Mouse (Mus musculus): ENCODE measurements around the gene Gm20695. TPM values are rescaled to one million over a fixed set of nuclear protein-coding genes. Genes with fewer than 3 reads are reported as not detected.
A peak's percentile ranks its signal among the peaks of the same experiment; 100 is the strongest.
"Not testable (repeated sequence)": the region's sequence is repeated elsewhere in the genome, so short reads cannot be mapped to it uniquely, and the experiment has no call there.

Gm20695 gene
- not detected in 2 replicates for total RNA-seq (2017)

- ATAC-seq (replicated peaks in 1 of 2; ENCODE audit: insufficient read depth in 1 of 2, low FRiP score in 2 of 2, low TSS enrichment in 1 of 2, low read depth in 1 of 2, poor library complexity in 2 of 2, severe bottlenecking in 2 of 2): peak; percentile 93 to 99
These were observed at the start of gene Gm20695, which contains the start of gene Zfp597 for GRCm38 (mm10) chr16:3884201-3885064. TSS of gene Gm20695 (plus strand) at chr16:3884648. TSS of gene Zfp597 (minus strand) at chr16:3884561.

- ATAC-seq (replicated peaks in 1 of 2; ENCODE audit: insufficient read depth in 1 of 2, low FRiP score in 2 of 2, low TSS enrichment in 1 of 2, low read depth in 1 of 2, poor library complexity in 2 of 2, severe bottlenecking in 2 of 2): no peak
These were observed 49.0 kb upstream of the Gm20695 start for GRCm38 (mm10) chr16:3835461-3835860.

GRCm38 (mm10) chr16:3839157-3839885 lies 45.1 kb upstream of the Gm20695 start:
- peak; percentile 65 to 67; a peak in 2 of 4 replicates for ATAC-seq (replicated peaks in 1 of 2; ENCODE audit: insufficient read depth in 1 of 2, low FRiP score in 2 of 2, low TSS enrichment in 1 of 2, low read depth in 1 of 2, poor library complexity in 2 of 2, severe bottlenecking in 2 of 2)

GRCm38 (mm10) chr16:3842989-3843388 lies 41.5 kb upstream of the Gm20695 start:
- ATAC-seq (replicated peaks in 1 of 2; ENCODE audit: insufficient read depth in 1 of 2, low FRiP score in 2 of 2, low TSS enrichment in 1 of 2, low read depth in 1 of 2, poor library complexity in 2 of 2, severe bottlenecking in 2 of 2): no peak

GRCm38 (mm10) chr16:3843796-3844195 lies 40.7 kb upstream of the Gm20695 start:
- no peak for ATAC-seq (replicated peaks in 1 of 2; ENCODE audit: insufficient read depth in 1 of 2, low FRiP score in 2 of 2, low TSS enrichment in 1 of 2, low read depth in 1 of 2, poor library complexity in 2 of 2, severe bottlenecking in 2 of 2)

GRCm38 (mm10) chr16:3846711-3847518 lies 37.5 kb upstream of the Gm20695 start, which contains the start of gene Zfp174:
TSS of gene Zfp174 (plus strand) at chr16:3847268.
- peak; percentile 100 for ATAC-seq (replicated peaks in 1 of 2; ENCODE audit: insufficient read depth in 1 of 2, low FRiP score in 2 of 2, low TSS enrichment in 1 of 2, low read depth in 1 of 2, poor library complexity in 2 of 2, severe bottlenecking in 2 of 2)

GRCm38 (mm10) chr16:3847871-3848270 lies 36.6 kb upstream of the Gm20695 start:
- no peak for ATAC-seq (replicated peaks in 1 of 2; ENCODE audit: insufficient read depth in 1 of 2, low FRiP score in 2 of 2, low TSS enrichment in 1 of 2, low read depth in 1 of 2, poor library complexity in 2 of 2, severe bottlenecking in 2 of 2)

- ATAC-seq (replicated peaks in 1 of 2; ENCODE audit: insufficient read depth in 1 of 2, low FRiP score in 2 of 2, low TSS enrichment in 1 of 2, low read depth in 1 of 2, poor library complexity in 2 of 2, severe bottlenecking in 2 of 2): no peak
These were observed 36.0 kb upstream of the Gm20695 start for GRCm38 (mm10) chr16:3848416-3848815.

- ATAC-seq (replicated peaks in 1 of 2; ENCODE audit: insufficient read depth in 1 of 2, low FRiP score in 2 of 2, low TSS enrichment in 1 of 2, low read depth in 1 of 2, poor library complexity in 2 of 2, severe bottlenecking in 2 of 2): not testable (repeated sequence)
These were observed 33.1 kb upstream of the Gm20695 start for GRCm38 (mm10) chr16:3851301-3851700.

- ATAC-seq (replicated peaks in 1 of 2; ENCODE audit: insufficient read depth in 1 of 2, low FRiP score in 2 of 2, low TSS enrichment in 1 of 2, low read depth in 1 of 2, poor library complexity in 2 of 2, severe bottlenecking in 2 of 2): no peak
These were observed 31.9 kb upstream of the Gm20695 start for GRCm38 (mm10) chr16:3852586-3852985.

GRCm38 (mm10) chr16:3854437-3855182 lies 29.8 kb upstream of the Gm20695 start:
- ATAC-seq (replicated peaks in 1 of 2; ENCODE audit: insufficient read depth in 1 of 2, low FRiP score in 2 of 2, low TSS enrichment in 1 of 2, low read depth in 1 of 2, poor library complexity in 2 of 2, severe bottlenecking in 2 of 2): no peak

- ATAC-seq (replicated peaks in 1 of 2; ENCODE audit: insufficient read depth in 1 of 2, low FRiP score in 2 of 2, low TSS enrichment in 1 of 2, low read depth in 1 of 2, poor library complexity in 2 of 2, severe bottlenecking in 2 of 2): no peak
These were observed 28.7 kb upstream of the Gm20695 start for GRCm38 (mm10) chr16:3855776-3856175.

- ATAC-seq (replicated peaks in 1 of 2; ENCODE audit: insufficient read depth in 1 of 2, low FRiP score in 2 of 2, low TSS enrichment in 1 of 2, low read depth in 1 of 2, poor library complexity in 2 of 2, severe bottlenecking in 2 of 2): peak; percentile 56 to 59
These were observed 25.2 kb upstream of the Gm20695 start for GRCm38 (mm10) chr16:3859254-3859653.

- peak in 1 of 2 experiments; percentile 31; a peak in 1 of 4 replicates for ATAC-seq (replicated peaks in 1 of 2; ENCODE audit: insufficient read depth in 1 of 2, low FRiP score in 2 of 2, low TSS enrichment in 1 of 2, low read depth in 1 of 2, poor library complexity in 2 of 2, severe bottlenecking in 2 of 2)
These were observed 12.6 kb upstream of the Gm20695 start for GRCm38 (mm10) chr16:3871815-3872214.

GRCm38 (mm10) chr16:3872216-3873047 lies 12.0 kb upstream of the Gm20695 start, which contains the start of gene Naa60:
TSS of gene Naa60 (plus strand) at chr16:3872375.
- peak; percentile 97 to 98 for ATAC-seq (replicated peaks in 1 of 2; ENCODE audit: insufficient read depth in 1 of 2, low FRiP score in 2 of 2, low TSS enrichment in 1 of 2, low read depth in 1 of 2, poor library complexity in 2 of 2, severe bottlenecking in 2 of 2)

- no peak for ATAC-seq (replicated peaks in 1 of 2; ENCODE audit: insufficient read depth in 1 of 2, low FRiP score in 2 of 2, low TSS enrichment in 1 of 2, low read depth in 1 of 2, poor library complexity in 2 of 2, severe bottlenecking in 2 of 2)
These were observed 8.1 kb upstream of the Gm20695 start for GRCm38 (mm10) chr16:3876346-3876745.
